Mouse (Mus musculus) kidney, postnatal 36 days (tissue): ENCODE results near the gene Gdap1l1.
"Not testable (repeated sequence)": the region's sequence is repeated elsewhere in the genome, so short reads cannot be mapped to it uniquely, and the experiment has no call there.

Source experiments
- DNase-seq, 2 experiments: peaks; one replicate each; pipeline ENCODE4 v3.0.0; 2021 to 2022; ENCODE audit warnings: mixed read lengths in 2 of 2

Gdap1l1 gene

DNA sequence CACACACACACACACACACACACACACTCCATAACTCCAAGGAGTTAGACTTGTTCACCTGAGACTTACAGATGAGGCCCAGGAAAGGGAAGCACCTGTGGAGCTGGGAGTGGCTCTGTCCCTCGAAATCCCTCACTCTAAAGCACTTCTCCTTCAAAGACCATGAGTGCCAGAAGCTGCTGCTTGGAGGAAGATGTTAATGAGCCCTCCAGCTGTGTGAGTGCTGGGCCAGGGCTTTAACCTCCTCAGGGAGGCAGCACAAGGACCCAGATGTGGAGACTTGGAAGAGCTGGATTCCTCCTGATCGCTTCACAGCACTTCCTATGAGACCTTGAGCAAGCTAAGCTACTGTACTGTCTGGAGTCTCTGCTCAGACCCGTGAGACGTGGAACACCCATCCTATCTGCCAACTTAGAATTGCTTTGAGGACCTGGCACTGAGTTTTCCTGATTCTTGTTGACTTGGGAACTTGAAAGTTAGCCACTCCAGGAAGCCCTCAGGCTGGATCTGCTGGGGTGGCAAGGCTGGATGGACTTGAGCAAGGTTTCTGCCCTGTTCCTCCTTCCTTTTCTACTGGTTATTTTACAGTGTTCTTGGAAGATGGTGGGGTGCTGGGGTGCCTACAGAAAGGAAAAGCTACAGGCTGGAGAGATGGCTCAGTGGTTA is 9.8 kb upstream of the Gdap1l1 start:
- no peak for DNase-seq

DNA sequence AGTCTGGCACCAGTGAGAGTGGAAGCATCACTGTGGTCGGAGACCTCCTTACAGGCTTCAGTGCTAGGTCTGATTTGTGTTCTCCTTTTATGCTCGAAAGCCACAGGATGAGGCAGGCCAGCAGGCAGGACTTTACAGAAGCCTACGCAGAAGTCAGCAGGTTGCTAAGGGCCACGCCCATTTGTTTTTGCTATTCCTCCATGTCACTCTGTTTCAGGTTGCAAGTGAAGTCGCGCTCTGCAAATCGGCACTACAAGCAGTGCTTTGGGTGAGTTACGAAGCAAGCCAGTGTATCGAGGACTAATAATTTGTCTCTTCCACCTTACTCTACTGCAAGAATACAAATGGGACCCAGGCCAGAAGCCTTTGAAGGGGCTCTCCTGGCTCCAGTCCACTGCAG is 7.0 kb upstream of the Gdap1l1 start:
- no peak for DNase-seq

DNA sequence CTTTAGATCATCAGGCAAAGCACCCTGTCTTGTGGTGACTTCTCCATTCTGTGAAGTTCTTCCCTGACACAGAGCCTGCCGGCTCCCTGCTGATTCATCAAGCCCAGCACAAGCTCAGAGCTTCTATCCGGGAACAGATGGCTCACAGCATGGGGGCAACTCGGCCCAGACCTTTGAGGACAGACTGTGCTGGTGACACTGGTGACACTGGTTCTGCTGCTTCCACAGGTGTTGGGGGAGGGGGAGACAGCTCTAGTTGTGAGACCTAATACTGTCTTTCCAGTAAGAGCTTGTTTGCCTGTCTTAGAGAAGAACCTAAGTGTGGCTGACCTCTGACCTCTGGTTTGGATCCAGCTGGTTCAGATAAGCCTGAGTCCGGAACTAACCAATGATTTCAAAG is 4.3 kb upstream of the Gdap1l1 start:
- no peak for DNase-seq

DNA sequence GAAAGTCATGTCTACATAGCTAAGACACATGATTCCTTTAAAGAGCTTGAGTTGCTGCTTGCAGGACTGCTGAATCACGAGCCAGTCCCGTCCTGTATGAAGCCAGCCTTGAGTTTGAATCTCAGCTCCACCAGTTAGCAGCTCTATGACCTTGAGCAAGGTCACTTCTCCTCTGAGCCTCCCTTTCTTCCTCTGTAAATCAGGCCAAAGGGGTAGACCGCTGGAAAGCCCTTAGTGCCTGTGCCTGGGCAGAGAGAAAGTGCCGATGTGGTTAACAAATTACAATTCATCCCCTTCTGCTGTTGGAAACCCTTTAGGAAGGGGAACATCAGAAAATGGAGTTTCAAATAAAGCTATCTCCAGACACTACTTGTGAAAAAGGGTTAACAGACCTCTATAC is 476 bp upstream of the Gdap1l1 start:
- DNase-seq = no peak

DNA sequence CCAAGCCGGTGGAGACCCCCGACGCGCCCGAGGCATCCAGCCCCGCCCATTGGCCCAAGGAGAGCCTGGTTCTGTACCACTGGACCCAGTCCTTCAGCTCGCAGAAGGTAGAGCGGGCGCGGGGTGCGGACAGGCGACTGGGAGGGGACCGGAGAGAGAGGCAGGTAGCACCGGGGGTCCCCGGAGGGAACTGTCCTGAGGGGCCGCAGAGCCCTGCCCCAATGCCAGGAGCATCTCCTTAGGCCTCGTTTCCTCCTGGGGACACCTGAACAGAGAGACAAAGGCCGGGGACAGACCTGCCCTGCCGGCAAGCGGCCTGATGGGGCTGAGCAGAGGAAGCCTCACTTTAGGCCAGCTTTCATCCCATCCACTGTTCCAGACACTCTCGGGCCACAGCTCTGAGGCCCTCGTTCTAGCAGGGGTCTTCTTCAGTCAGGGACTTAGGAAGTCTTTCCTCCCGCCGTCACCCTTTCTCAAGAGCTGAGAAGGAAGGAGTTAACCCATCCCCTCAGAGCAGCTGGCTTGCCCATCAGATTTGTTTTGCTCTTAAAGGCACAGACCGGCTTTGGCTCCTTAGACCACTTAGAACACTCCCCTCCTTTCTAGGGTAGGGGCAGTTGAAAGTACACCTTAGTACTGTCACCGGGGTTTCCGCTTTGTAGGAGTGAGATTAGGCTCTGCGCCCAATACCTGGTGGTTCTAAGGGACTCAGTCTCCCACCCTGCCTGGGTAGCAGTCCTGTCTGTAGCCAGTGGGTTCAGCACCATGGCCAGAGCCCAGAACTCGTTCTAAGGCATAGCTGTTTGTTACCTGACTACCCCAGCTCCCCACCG is 559 bp downstream of the Gdap1l1 start:
- peak in 1 of 2 experiments; percentile 76 for DNase-seq

DNA sequence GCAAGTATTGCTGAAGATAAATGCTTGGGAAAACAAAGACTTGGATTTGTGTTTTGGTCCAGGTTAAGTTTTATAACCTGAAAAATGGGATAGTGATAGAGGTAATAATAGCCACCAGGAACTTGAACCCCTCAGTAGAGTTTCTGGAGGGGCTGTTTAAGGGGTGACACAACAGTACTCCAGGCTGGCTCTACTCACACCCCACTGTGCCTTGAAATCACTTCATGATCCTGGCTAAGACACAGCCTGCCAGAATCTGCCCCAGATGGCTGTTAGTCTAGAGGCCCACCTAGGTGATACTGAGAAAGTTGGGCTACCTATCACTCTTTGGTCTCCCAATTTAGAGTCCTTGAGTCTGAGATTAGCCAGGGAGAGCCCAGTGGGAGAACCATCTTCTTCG is 1.2 kb downstream of the Gdap1l1 start:
- no peak for DNase-seq

DNA sequence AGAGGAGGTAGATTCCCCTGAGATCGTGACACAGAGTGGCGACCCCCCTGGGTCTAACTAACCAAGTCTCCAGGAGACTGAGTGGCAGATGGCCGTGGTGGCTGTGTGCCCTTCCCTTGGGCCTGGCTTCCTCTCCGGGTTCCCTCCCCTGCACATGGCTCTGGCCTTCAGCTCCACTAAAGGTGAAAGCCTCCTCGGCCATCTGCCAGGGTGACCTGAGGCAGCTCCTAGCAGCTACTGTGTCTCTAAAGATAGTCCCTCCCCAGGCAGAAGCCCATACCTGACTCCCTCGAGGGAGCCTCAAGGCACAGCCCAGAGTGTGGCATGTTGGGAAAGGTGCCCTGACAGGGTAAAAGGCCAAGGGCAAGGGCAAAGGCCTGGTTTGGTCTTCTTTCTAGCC is 5.3 kb downstream of the Gdap1l1 start:
- DNase-seq = no peak

DNA sequence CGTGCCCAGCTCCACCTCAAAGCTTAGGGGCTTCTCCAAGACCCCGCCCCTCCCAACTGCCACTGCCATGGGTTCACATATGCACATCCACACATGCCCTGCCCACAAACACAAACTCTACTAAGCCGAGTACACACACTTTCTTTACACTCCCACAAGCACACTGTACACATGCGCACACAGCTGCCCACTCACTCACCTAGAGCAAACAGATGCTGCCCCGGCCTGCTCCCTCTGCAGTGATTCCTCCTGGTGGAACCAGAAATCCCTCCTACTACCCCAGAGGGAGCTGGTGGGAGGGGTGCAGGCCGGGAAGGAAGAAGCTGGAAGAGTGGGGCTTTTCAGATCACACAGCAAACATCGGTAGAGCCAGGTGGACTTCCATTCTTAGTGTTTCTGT is 5.7 kb downstream of the Gdap1l1 start:
- no peak for DNase-seq

DNA sequence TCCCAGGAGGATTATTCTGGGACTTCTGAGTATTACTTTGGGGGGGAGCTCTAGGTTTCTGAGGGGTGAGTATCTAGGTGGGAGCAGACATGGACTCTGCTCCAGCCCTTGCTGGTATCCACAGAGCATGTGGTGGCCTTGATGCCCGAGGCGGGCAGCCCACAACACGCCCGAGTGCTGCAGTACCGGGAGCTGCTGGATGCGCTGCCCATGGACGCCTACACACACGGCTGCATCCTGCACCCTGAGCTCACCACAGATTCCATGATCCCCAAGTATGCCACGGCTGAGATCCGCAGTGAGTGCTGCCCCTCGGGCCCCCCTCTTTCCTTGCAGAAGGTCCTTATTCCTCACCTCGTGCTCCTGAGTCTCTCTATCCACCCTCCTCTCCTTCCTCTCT is 9.1 kb downstream of the Gdap1l1 start:
- DNase-seq = no peak

DNA sequence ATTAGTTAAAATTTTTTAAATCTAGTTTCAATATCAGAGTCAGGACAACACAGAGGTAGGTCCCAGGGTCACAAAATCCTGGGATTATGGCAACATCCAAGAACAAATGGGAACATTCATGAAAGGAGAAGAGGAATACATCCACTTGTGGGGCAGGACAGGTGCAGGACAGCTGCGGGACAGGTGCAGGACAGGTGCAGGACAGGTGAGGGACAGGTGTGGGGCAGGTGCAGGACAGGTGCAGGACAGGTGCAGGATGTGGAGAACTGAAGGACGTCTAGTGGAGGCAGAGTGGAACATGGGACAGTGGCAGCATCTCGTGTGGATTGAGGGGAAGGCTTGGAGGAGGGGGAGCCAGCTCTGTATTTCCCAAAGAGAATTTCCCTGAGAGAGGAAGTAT is 11.0 kb downstream of the Gdap1l1 start:
- DNase-seq = no peak

DNA sequence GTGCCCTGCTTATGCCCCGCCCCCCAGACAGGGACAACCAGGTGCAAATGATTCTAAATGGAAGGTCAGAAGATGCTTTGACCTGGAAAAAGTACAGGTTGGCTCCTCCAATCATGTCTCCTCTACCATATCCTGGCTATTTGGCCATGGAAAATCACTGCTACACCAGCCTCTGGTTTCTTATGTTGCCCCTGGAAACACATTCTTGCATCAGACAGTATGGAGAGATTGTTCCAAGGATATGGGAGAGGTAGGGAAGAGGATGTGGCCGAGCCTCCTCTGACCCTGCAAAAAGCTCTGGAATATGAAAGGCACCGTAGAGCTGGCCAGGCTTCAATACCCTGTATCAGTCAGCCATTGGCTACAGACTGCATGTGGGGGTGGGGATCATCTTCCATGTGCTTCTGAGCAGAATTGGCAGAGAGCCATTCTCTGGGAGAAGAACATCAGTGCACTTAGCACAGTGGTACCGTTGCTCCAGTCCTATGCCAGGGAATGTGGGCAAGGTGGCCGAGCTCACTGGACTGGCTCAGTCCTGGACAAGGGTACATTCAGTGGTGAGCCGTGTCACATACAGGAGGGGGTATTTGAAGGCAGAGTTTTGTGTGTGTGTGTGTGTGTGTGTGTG is 12.5 kb downstream of the Gdap1l1 start:
- no peak for DNase-seq

DNA sequence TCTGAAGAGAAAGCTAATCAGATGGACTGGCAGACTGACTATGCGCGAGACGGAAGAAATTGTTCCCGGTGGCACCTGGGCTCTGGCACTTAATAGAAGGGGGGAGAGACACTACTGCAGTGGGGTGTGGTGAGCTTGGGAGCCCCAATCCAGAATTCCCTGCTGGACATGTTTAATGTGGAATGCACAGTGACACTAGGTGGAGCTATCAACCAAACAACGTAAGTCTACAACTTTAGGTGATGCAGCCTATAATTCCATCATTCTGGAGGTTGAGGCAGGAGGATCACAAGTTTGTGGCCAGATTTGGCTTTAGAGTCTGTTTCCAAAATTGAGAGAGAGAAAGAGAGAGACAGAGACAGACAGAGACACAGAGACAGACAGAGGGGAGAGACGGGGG is 14.5 kb downstream of the Gdap1l1 start:
- DNase-seq = peak; percentile 14 to 30

DNA sequence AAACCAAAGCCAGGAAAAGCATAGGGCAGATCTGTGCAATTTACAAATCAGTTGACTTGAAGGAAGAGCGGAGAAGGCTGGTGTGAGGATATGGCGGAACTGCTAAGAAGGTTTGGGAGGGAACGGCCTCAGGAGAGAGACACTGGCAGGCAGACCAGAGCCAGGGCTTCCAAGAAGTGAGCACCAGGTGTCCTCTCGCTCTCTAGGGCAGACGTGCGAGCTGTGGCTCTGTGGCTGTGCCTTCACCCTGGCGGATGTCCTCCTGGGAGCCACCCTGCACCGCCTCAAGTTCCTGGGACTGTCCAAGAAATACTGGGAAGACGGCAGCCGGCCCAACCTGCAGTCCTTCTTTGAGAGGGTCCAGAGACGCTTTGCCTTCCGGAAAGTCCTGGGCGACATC is 15.1 kb downstream of the Gdap1l1 start:
- DNase-seq = peak in 1 of 2 experiments; percentile 39

DNA sequence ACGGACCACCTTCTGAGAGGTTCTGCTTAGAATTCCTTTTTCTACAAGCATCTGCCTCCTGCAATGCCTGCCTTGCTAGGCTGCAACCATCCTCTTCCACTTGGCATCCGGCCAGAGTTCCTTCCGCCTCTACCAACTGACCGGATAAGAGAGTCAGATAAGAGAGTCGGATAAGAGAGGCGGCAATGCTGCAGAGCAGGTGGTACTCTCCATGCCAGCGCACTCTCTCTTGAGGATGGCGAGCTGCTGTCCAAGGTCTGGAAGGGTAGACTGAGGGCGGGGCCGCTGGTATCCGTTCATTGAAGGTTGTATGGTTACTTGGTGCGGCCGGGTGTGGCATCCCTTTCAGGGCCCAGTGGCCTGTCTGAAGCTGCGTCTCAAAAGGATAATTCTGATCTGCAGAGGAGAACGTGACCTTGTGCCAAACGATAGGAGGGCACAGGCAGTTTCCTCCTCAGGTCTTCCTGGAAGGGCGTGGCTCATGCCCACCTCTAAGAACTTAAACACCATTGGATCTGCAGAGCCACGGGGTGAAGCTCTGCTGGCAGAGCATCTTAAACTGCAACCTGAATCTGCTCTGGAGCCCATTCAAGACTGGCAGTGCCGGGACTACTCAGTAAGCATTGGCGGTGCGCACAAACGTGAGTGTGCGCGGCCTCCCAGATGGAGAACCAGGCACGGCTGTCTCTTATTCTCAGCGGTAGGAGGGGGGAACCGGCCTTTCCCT is 20.4 kb downstream of the Gdap1l1 start:
- DNase-seq = peak in 1 of 2 experiments; percentile 21

DNA sequence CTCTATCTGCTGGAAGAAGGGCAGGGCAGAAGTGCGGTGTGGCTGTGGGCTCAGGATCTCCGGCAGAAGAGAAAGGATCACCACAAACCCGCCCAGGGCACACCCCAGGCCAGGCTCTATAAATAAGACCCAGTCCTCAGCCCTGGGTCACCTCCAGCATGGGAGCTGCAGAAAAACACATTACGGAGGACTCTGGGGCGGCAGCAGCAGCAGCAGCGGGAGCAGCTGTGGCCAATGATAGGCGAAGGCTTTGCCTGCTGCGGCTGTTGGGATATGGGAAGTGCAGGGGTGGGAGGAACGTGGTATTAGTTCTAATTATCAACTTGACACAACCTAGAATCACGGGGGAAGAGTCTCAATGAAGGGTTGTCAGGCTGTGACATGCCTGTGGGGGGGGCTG is 21.1 kb downstream of the Gdap1l1 start:
- DNase-seq = no peak

DNA sequence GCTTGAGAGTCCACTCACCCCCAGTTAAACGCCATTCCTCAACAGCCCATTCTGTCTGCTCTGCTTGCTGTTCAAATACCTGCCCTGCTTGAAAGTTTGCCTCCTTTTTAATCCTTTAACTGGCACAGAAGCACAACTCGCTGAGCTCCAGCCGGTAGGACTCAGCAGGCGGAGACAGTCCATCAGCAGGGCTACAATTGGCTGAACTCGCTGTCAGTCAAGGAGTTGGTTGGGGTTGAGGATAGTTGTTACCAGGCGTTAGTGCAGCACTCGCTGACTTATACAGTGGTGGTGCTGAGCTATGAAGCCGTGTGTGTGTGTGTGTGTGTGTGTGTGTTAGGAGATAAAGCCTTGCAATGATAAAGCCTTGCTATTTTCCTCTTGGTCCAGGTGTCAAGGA is 22.3 kb downstream of the Gdap1l1 start:
- no peak for DNase-seq

DNA sequence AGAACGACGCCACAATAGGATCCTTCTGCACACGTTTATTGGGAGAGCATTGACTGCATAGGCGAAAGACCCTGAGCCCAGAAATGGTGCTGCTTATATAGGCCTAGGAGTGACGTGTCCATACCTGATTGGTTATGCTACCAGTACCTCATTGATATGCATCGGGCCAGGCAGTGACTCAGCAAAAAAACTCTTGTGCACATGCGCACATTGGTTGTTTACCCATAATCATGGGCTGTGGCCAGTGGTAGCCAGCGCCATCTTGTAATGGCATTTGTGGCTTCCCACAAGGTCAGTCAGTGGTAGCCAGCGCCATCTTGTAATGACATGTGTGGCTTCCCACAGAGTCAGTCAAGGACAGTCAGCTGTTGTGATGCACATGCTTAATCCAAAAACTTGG is 23.0 kb downstream of the Gdap1l1 start:
- DNase-seq = not testable (repeated sequence)

DNA sequence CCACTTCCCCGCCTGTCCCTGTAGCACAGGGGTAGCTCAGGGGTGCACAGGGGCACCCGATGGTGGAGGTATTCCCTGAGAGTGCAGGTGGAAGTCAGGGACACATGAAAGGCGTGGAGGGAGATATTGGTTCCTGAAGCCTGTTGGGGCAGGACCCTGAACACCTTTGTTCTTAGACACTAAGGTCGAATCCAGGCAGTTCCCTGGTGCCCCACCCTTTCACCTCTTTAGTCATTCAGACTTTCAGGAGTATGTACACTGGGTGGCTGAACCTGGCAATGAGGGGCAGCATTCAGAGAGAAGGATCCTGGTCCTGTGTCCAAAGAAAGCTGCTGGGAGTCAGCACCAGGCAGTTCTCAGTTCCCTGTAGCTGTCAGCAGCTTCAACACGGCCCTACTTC is 24.1 kb downstream of the Gdap1l1 start:
- no peak for DNase-seq

DNA sequence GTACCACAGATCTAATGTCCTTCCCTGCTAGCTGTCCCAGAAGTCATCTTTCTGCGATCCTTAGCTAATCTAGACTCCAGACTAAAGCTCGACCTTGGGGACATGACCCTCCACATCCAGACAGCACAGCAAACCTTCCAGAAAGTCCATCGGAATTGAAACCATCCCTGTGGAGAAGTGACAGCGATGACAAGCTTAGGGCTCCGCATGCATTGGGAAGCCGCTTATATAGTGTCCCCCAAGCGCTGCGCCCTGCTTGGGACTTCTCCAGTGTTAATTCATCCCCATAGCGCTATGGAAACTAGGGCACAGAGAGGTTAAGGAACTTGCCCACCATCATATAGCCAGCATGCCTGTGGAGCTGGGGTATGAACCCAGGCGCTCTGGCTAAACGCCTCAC is 24.5 kb downstream of the Gdap1l1 start:
- no peak for DNase-seq

DNA sequence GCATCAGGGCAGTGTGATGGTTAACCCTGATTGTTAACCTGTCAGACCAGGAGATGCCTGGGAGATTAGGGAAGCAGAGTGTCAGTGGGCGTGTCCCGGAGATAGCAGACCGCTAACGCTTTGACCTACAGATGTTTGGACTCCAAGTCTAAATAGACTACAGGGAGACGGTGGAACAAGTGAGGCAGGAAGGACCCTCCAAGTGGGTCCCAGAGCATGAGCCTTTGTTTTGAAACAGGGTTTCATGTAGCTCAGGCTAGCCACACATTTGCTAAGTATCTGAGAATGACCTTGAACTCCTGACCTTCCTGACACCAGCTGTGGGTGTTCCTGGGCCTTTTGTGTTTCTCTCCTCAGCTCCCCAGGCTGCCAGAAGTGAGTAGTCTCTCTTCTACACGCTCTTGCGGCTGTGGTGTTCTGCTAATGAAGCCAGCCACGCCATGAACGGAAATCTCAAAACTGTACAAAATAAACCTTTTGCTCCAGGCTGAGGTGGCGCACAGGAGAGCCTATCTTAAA is 25.0 kb downstream of the Gdap1l1 start:
- DNase-seq = no peak

DNA sequence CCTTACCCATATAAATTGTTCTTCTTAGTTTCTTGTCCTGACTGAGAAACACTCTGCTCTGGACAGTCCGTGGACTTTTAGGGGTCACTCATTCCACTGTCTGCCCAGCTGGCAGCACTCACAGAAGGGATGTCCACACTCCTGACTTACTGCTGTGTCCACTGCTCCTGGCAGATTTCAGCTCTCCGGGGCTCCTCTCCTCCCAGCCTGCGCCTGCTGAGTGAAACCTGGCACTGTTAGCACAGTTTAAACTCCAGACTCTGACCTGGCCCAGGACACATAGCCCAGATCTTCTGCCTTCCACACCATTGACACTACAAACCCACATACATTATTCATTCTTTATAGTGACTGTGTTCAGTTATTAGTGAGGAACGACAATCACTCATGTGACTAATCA is 25.7 kb downstream of the Gdap1l1 start:
- DNase-seq = peak; percentile 14 to 22

DNA sequence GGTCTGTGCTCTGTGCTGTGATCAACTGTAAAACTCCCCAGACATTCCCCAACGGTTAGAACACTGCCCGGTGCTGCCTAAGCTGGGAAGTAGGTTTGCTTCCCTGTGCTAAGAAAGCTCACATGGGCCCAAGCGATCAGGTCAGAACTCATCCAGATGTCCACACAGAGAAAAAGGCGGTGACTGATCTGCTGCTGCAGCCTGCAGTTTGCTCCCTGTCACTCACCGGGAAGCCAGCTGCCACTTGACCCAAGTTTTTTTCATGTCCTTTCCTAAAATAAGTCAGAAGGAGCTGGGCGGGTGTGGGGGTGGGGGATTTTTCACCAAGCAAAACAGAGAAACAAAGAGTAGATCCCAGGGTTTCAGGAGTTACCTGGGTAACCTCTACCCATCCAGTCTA is 26.3 kb downstream of the Gdap1l1 start:
- no peak for DNase-seq

DNA sequence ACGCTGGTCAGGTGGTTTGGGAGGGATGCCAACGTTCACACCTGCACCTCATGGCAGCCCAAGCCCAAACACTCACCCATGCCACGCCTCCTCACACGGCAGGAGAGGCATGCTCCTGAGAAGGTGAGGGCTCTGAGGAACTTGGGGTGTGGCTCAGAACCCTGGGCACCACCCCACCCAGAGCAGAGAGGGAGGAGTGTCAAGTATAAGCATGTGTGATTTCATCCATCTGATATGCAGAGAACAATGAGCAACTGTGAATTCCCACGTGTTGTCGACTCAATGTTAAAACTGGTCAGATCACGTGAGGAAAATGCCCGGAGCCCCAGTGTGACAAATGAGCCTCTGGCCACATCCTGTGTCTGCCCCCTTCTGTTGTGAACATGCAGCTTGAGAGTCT is 28.5 kb downstream of the Gdap1l1 start:
- no peak for DNase-seq
